Mouse (Mus musculus) regulatory T cell (primary cell): Measurements from ENCODE around the gene Fuom.

Experiments used
- in situ Hi-C: fragments of 300-600 bp; cut with MboI, MseI; formaldehyde crosslinking; loops from one replicate; pipeline ENCODE4 v1.15.1; 2025; ENCODE audit warnings: high pct_unique_total_duplicates

The Fuom gene

GRCm38 (mm10) chr7:140058528-140058927 is 43.7 kb downstream of the Fuom start:
- in situ Hi-C loops: loop anchor here (5.0 kb wide), 1 partner anchor 101 kb away; no protein-coding TSS in a partner anchor

GRCm38 (mm10) chr7:140057413-140058407 is 44.5 kb downstream of the Fuom start:
- in situ Hi-C loops: loop anchor here (5.0 kb wide), 1 partner anchor 100 kb away; no protein-coding TSS in a partner anchor

- in situ Hi-C loops: no loop called here
These were observed 48.1 kb downstream of the Fuom start for GRCm38 (mm10) chr7:140054124-140054523.

GRCm38 (mm10) chr7:140049115-140049689 is 53.0 kb downstream of the Fuom start:
- in situ Hi-C loops: no loop called here

DNA sequence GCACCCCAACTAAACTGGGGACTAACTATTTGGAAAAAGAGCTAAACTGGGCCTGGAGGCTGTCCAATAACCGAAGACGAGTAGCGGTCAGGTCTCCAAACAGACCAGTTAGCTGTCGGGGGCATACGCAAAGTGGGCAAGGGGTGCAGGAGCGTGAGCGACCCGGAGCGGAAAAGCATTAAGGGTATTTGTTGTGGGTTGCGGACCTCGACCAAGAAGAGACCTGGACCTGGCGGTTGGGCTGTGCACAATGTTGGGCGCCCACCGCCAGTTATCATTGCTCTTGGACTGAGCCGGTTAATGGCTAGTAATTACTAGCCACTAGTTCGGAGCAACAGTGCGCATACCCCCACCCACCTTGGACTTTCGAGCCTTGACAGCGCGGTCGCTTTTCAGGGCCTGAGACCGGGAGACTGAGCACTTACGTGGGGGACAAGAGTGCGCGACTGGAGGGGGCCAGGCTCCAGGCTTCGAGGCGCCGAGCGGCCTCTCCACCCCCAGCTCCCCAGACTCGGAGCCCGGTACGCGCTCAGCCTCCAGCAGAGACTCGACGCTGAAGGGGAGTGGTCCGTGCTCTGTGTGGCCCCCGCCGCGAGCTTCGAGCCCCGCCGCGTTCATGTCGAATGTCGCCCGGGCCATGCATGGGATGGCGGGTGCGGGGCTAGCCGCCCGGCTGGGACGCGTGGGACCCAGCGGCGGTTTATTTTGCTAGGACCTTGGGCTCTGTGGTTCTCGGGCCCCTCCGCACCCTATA is 53.7 kb downstream of the Fuom start, which contains the start of gene Msx3:
Msx3 (minus strand) TSS at position 729 of the 754 bp plus-strand sequence.
- in situ Hi-C loops: no loop called here

GRCm38 (mm10) chr7:140047811-140048311 is 54.4 kb downstream of the Fuom start:
- in situ Hi-C loops: no loop called here
